Mouse (Mus musculus) forebrain, postnatal 0 days (tissue): ENCODE results near the gene Ankrd13d. TPM values are rescaled to one million over a fixed set of nuclear protein-coding genes. Genes with fewer than 3 reads are reported as not detected.
A peak's percentile ranks its signal among the peaks of the same experiment; 100 is the strongest.

Source experiments
- ATAC-seq: fragments of 200-750 bp; cut with Nextera tagmentation; 2 replicates; pipeline ENCODE4 v1.8.0; 2017; ENCODE audit warnings: mild to moderate bottlenecking, moderate library complexity
- DNase-seq: peaks from one replicate; pipeline ENCODE4 v3.0.0-alpha.2; 2015
- H3K27ac ChIP-seq: fragments of 300-500 bp; sonication (generic); 2 replicates; pipeline ENCODE4 v1.5.1; 2014; ENCODE audit warnings: low read depth, mild to moderate bottlenecking, antibody characterized with exemption, low read length, moderate library complexity, mixed read lengths
- H3K27me3 ChIP-seq: fragments of 300-500 bp; sonication (generic); 2 replicates; pipeline ENCODE4 v1.6.1; 2014; ENCODE audit warnings: mild to moderate bottlenecking, low read length, mixed read lengths; ENCODE audit not compliant: insufficient read depth
- H3K36me3 ChIP-seq: fragments of 300-500 bp; sonication (generic); 2 replicates; pipeline ENCODE4 v1.6.1; 2014; ENCODE audit warnings: mild to moderate bottlenecking, moderate library complexity; ENCODE audit not compliant: insufficient read depth
- H3K4me1 ChIP-seq: fragments of 300-500 bp; sonication (generic); 2 replicates; pipeline ENCODE4 v1.6.1; 2014; ENCODE audit warnings: antibody characterized with exemption; ENCODE audit not compliant: insufficient read depth
- H3K4me2 ChIP-seq: fragments of 300-500 bp; sonication (generic); 2 replicates; pipeline ENCODE4 v1.6.1; 2014; ENCODE audit warnings: low read depth, mild to moderate bottlenecking, moderate library complexity
- H3K4me3 ChIP-seq: fragments of 300-500 bp; sonication (generic); 2 replicates; pipeline ENCODE4 v1.5.1; 2014; ENCODE audit warnings: low read depth, low read length, mixed read lengths
- H3K9ac ChIP-seq: fragments of 300-500 bp; sonication (generic); 2 replicates; pipeline ENCODE4 v1.6.1; 2014; ENCODE audit warnings: mild to moderate bottlenecking
- H3K9me3 ChIP-seq: fragments of 300-500 bp; sonication (generic); 2 replicates; pipeline ENCODE4 v1.6.1; 2016; ENCODE audit warnings: low read length
- CTCF ChIP-seq: sonication (generic); IDR thresholded peaks from 2 replicates; pipeline ENCODE4 v1.5.1; 2016; ENCODE audit warnings: antibody characterized with exemption, control low read depth, low read depth
- WGBS: fragments of 180-500 bp; shearing (Covaris S2); extraction: QIAGEN DNeasy Blood & Tissue Kit; methylation state at CpG from one replicate; pipeline ENCODE4 v1.1.7; 2014; 5-methylcytosine and 5-hydroxymethylcytosine counted together
- polyA plus RNA-seq: library from polyadenylated mRNA; unstranded; fragments of >200 nt; fragmentation: Nextera tagmentation; extraction: Ambion mirVana; gene quantifications from 2 replicates; pipeline ENCODE4 v1.2.1, GENCODE M21; 2015
- total RNA-seq: library from RNA; depleted of rRNA; stranded (reverse); fragments of >200 nt; gene quantifications from 2 replicates; pipeline ENCODE4 v1.2.3, GENCODE M21; 2014

The Ankrd13d gene
- total and polyA plus RNA-seq, 2 experiments from 2014 or later = 55.2 to 87.3 TPM

DNA sequence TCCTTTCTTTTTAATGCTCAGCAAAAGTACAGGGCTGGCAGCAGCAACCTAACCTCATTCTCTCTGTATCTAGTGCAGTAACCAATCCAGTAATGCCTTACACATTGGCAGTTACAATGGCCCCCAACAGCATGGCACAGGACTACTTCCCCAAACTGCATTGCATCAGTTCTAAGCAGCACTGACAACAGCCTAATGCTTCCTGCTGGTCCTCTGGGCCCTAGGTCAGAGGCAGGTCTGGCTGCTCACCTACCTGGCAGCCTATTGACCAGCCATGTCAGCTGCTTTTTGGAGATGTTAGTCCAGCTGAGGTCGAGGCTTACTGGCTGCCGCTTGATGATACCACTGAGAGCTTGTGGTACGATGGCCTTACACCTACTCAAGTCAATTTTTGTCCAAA is 39.2 kb upstream of the Ankrd13d start:
- no peak for ATAC-seq
- H3K9ac ChIP-seq = no peak overlapping the region
- H3K9me3 ChIP-seq = no peaks in the 10 kb centered on the region
- no peak overlapping the region for H3K4me2 ChIP-seq
- H3K27ac ChIP-seq = no peak overlapping the region
- H3K4me3 ChIP-seq = no peak overlapping the region
- no peaks in the 10 kb centered on the region for H3K4me1 ChIP-seq
- WGBS = 91% methylated on average over 3 of the region's 3 CpGs
- H3K36me3 ChIP-seq = peaks cover 90% of the 10 kb centered on the region
- no peak for TF ChIP-seq CTCF
- DNase-seq = no peak
- H3K27me3 ChIP-seq = no peaks in the 10 kb centered on the region

DNA sequence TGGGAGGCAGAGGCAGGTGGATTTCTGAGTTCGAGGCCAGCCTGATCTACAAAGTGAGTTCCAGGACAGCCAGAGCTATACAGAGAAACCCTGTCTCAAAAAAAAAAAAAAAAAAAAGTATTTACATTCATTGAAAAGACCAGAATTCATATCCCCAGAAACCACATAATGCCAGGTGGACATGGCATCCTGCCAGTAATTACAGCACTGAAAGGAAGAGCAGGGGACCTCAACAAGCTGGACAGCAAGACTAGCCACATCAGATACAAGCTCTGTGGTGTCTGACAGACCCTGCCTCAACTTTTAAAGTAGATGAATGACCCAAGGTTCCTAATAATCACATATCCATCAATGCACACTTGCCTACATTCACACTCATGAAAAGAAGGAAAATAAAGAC is 38.7 kb upstream of the Ankrd13d start:
- TF ChIP-seq CTCF = no peak
- ATAC-seq (no peak), DNase-seq (no peak)
- Histone ChIP-seq H3K4me1 (no peaks in the 10 kb centered on the region), H3K27ac (no peak overlapping the region), H3K4me3 (no peak overlapping the region), H3K9ac (no peak overlapping the region), H3K36me3 (peaks cover 88% of the 10 kb centered on the region), H3K9me3 (no peaks in the 10 kb centered on the region), H3K4me2 (no peak overlapping the region), H3K27me3 (no peaks in the 10 kb centered on the region)
- WGBS = 100% methylated on average over 1 of the region's 1 CpGs

DNA sequence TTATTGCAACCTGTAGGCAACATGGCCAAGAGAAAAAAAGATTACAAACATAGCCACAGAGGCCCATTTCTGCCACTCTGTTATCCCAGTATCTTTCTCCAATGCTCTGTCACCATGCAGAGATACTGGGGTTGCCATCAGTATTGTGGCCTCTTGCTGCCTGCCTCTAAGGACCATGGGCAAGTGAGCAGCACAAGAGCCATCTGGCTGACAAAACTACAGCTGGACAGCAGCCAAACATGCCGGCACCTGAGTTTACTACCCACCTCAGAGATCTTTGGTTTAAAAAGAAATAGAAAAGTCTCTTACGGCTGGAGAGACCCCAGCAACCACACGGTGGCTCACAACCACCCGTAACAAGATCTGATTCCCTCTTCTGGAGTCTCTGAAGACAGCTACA is 36.3 kb upstream of the Ankrd13d start:
- H3K36me3 ChIP-seq = peaks cover 77% of the 10 kb centered on the region
- no peak overlapping the region for H3K9ac ChIP-seq
- WGBS = 68% methylated on average over 4 of the region's 4 CpGs
- TF ChIP-seq CTCF = no peak
- H3K4me1 ChIP-seq = no peaks in the 10 kb centered on the region
- ATAC-seq (no peak), DNase-seq (no peak)
- no peaks in the 10 kb centered on the region for H3K27me3 ChIP-seq
- H3K9me3 ChIP-seq = no peaks in the 10 kb centered on the region
- no peak overlapping the region for H3K4me2 ChIP-seq
- no peak overlapping the region for H3K4me3 ChIP-seq
- no peak overlapping the region for H3K27ac ChIP-seq

DNA sequence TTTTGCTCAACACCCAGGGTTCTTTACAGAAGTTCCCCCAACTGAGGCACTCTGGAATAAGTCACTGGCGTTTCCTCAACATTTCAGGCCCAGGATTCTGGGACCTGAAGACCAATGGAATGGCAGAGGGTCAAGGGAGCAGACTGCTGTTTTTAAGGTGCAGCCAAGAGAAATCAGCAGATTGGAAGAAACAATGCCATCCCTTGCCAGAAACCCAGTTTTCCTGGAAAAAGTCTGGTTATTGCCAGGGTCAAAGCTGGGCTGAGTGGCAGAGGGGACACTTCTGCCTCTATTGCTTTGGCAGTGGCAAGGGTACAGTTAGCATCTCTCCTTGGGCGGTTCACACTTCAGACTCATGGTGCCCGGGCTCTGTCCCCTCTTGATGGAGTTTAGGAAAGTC is 34.2 kb upstream of the Ankrd13d start:
- DNase-seq = no peak
- Histone ChIP-seq H3K4me2 (no peak overlapping the region), H3K4me1 (no peaks in the 10 kb centered on the region), H3K27me3 (no peaks in the 10 kb centered on the region), H3K4me3 (no peak overlapping the region), H3K9me3 (no peaks in the 10 kb centered on the region), H3K36me3 (peaks cover 66% of the 10 kb centered on the region), H3K9ac (no peak overlapping the region), H3K27ac (no peak overlapping the region)
- ATAC-seq = no peak
- no peak for TF ChIP-seq CTCF
- 82% methylated on average over 3 of the region's 3 CpGs for WGBS

DNA sequence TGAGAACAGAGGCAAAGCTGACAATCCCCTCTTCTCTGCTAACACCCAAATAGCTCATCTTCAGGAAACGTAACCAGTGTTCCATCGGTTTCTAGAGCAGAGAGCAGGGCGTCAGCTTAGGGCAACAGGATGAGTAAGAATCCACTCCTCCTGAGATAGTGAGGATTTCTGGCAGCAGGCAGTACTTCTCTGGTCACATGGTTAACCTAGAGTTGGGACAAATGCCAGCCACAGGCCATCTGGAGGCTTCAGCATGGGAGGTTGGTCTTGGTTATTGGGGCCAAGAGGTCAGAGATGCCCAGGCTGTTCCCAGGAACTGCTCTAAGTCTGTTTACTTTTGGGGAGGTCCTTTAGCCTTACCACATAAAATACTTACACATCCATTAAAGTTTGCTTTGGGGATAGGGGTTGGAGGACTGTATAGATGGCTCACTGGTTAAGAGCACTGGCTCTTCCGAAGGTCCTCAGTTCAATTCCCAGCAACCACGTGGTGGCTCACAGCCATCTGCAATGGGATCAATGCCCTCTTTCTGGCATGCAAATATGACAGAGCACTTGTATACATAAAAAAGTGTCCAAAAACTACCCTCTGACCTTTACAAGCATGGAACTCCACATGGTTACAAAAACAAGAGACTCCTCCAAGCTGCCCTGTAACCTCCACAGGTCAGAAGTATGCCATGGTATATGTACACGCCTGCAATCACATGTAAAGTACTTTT is 32.4 kb upstream of the Ankrd13d start:
- H3K9me3 ChIP-seq = no peaks in the 10 kb centered on the region
- H3K9ac ChIP-seq = no peak overlapping the region
- H3K27me3 ChIP-seq = no peaks in the 10 kb centered on the region
- no peaks in the 10 kb centered on the region for H3K4me1 ChIP-seq
- no peak overlapping the region for H3K4me2 ChIP-seq
- no peak for ATAC-seq
- DNase-seq = no peak
- H3K36me3 ChIP-seq = peaks cover 53% of the 10 kb centered on the region
- WGBS = 78% methylated on average over 6 of the region's 6 CpGs
- H3K27ac ChIP-seq = no peak overlapping the region
- no peak for TF ChIP-seq CTCF
- no peak overlapping the region for H3K4me3 ChIP-seq

DNA sequence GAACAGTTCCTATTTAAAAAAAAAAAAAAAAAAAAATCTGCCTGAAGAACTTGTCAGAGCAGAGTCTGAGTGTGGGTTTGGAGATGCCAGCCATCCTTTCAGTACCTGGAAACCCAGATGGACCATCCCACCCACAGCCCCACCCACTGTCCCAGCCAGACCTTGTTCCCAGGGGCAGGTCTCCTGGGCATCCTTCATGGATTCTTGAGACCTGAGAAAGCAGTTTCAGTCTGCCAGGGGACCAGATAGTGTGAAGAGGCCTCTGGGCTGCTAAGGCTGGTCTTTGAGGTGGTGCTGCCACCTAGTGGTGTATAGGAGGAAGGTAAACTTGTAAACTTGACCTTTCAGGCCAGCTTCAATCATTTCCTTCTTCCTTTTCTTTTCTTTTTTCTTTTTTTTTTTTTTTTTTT is 26.8 kb upstream of the Ankrd13d start:
- DNase-seq = peak; percentile 83
- H3K27me3 ChIP-seq = no peaks in the 10 kb centered on the region
- H3K4me2 ChIP-seq = no peak overlapping the region
- TF ChIP-seq CTCF = peak; percentile 84
- H3K4me3 ChIP-seq = no peak overlapping the region
- peak; percentile 57 for ATAC-seq
- H3K36me3 ChIP-seq = peaks cover 7% of the 10 kb centered on the region; the same call in 1 of the 2 replicates
- no peak overlapping the region for H3K9ac ChIP-seq
- H3K4me1 ChIP-seq = peaks cover 11% of the 10 kb centered on the region; the same call in 1 of the 2 replicates
- H3K9me3 ChIP-seq = no peaks in the 10 kb centered on the region
- H3K27ac ChIP-seq = no peak overlapping the region

DNA sequence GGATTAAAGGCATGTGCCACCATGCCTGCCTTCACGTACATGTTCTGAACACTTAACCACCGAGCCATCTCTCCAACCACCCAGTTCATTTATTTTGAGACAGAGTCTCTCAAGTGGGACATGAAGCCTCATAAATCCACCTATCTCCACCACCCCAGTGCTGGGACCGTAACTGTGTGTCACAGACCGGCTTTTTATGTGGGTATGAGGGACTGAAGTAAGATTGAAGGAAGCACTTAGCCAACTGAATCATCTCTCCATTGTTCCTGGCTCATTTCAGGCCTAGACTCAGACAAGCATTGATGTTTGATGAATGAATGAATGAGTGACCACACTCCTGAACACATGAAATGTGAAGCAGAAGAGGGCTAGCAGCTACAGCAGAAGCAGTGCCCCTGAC is 26.4 kb upstream of the Ankrd13d start:
- no peaks in the 10 kb centered on the region for H3K27me3 ChIP-seq
- WGBS = 93% methylated on average over 4 of the region's 4 CpGs
- no peak overlapping the region for H3K27ac ChIP-seq
- no peaks in the 10 kb centered on the region for H3K9me3 ChIP-seq
- H3K4me2 ChIP-seq = no peak overlapping the region
- H3K9ac ChIP-seq = no peak overlapping the region
- H3K36me3 ChIP-seq = peaks cover 7% of the 10 kb centered on the region; the same call in 1 of the 2 replicates
- DNase-seq (no peak), ATAC-seq (no peak)
- TF ChIP-seq CTCF = no peak
- peaks cover 15% of the 10 kb centered on the region for H3K4me1 ChIP-seq
- no peak overlapping the region for H3K4me3 ChIP-seq
